In genomic region chr1:30903480-30904218, GRCm38 (mm10) we compare ENCODE assay signal across 25 mouse cellular contexts. TPM values are rescaled to one million over a fixed set of nuclear protein-coding genes. Genes with fewer than 3 reads are reported as not detected.
A peak's percentile ranks its signal among the peaks of the same experiment; 100 is the strongest.
DNase-seq lines count a peak whose midpoint lies in the region; ATAC-seq and TF ChIP-seq lines count a peak whose summit lies in the region.
"Had no signal": no experiment of that assay in that cellular context is flagged by ENCODE, and none has a peak within 500 bp of the region (broad histone marks: within the 10 kb centered on the region; RNA-seq: fewer than 3 reads in every experiment).

No protein-coding gene starts in this region.

- no peak for TF ChIP-seq CTCF in liver, embryonic 14.5 days (IDR thresholded peaks at IDR 0.05; ENCODE audit: low read depth)
- no peak for TF ChIP-seq CTCF in liver, postnatal 0 days (IDR thresholded peaks at IDR 0.05; ENCODE audit: low read depth)
- TF ChIP-seq CTCF in Patski (IDR thresholded peaks at IDR 0.05), result no peak

- 0 out of 4 replicates have a peak, but pooled peaks cover 0 to 2% of the 10 kb centered on the region in 2 experiments for H3K4me1 ChIP-seq in liver, embryonic 14.5 days (replicated peaks; ENCODE audit: control insufficient read depth in 2 of 2, insufficient read depth in 2 of 2, low read length in 1 of 2)
- H3K4me1 ChIP-seq in liver, postnatal 0 days (ENCODE audit: insufficient read depth), result no peaks in the 10 kb centered on the region
- H3K4me1 ChIP-seq in liver, embryonic 11.5 days (replicated peaks; ENCODE audit: control insufficient read depth, insufficient read depth, low read length), result no peaks in the 10 kb centered on the region
- H3K4me1 ChIP-seq: embryonic facial prominence, embryonic 13.5 days; embryonic facial prominence, embryonic 15.5 days; forebrain, embryonic 10.5 days; forebrain, embryonic 12.5 days had no signal

- 0 out of 2 replicates have a peak, but pooled peaks have one; percentile 28 for ATAC-seq in liver, embryonic 14.5 days (ENCODE audit: insufficient read depth)
- ATAC-seq in liver, postnatal 0 days, result peak; percentile 97
- no peak for ATAC-seq in liver, embryonic 11.5 days (replicated peaks; ENCODE audit: low FRiP score)
- peak; percentile 98 for ATAC-seq in Patski
- ATAC-seq: forebrain, embryonic 14.5 days; forebrain, embryonic 16.5 days had no signal

- POLR2A ChIA-PET in Patski (lab: Charles Lee), result no interaction called here

- no peak overlapping the region for H3K4me3 ChIP-seq in liver, embryonic 14.5 days (ENCODE audit: insufficient read depth in 1 of 2, low read depth in 2 of 2, low read length in 2 of 2)
- no peak overlapping the region for H3K4me3 ChIP-seq in liver, postnatal 0 days (ENCODE audit: low read depth, low read length)
- no peak overlapping the region for H3K4me3 ChIP-seq in liver, embryonic 11.5 days (ENCODE audit: low read depth, low read length)
- H3K4me3 ChIP-seq: embryonic facial prominence, embryonic 13.5 days; embryonic facial prominence, embryonic 15.5 days; erythroblast, embryonic 14.5 days; forebrain, embryonic 10.5 days; forebrain, embryonic 12.5 days had no signal

- WGBS in liver, embryonic 14.5 days (ENCODE audit: insufficient replicate concordance), result 52% methylated on average over 3 of the region's 3 CpGs
- WGBS in liver, postnatal 0 days (ENCODE audit: insufficient replicate concordance), result 52% methylated on average over 3 of the region's 3 CpGs
- WGBS in liver, embryonic 11.5 days, result 79% methylated on average over 3 of the region's 3 CpGs

- in situ Hi-C loops in Patski (cut with MboI; ENCODE audit: low pct_unique_long_range_greater_than_20kb), result no loop called here

- no peak for DNase-seq in liver, embryonic 14.5 days (ENCODE audit: low read depth in 3 of 3, low spot score in 3 of 3)
- DNase-seq in liver, result no peak
- DNase-seq in liver, postnatal 0 days, result no peak
- DNase-seq in liver, embryonic 11.5 days (ENCODE audit: low spot score), result no peak
- DNase-seq in 3T3-L1 (ENCODE audit: low read depth, low spot score), result peak; percentile 72
- DNase-seq in Patski (ENCODE audit: low read depth, low spot score), result peak; percentile 47
- DNase-seq in gastrocnemius, postnatal 14 days, result no peak
- DNase-seq in gastrocnemius, adult 18-20 months (ENCODE audit: low spot score), result no peak
- DNase-seq: adrenal gland, adult 2 months; adrenal gland, postnatal 10 days; adrenal gland, postnatal 25 days; cerebellum, adult 11 months; cerebellum, adult 18-20 months; cerebellum, adult 8-10 months; cerebellum, adult 9-11 months; cerebellum, postnatal 14 days; cerebellum, postnatal 36 days; embryo, embryonic 11 days had no signal

- no peak for TF ChIP-seq EP300 in liver, embryonic 14.5 days (IDR thresholded peaks at IDR 0.05; ENCODE audit: low read depth)
- TF ChIP-seq EP300 in liver, postnatal 0 days (IDR thresholded peaks at IDR 0.05; ENCODE audit: low read depth), result no peak

- H3K9ac ChIP-seq in liver, embryonic 14.5 days (replicated peaks), result no peak overlapping the region
- H3K9ac ChIP-seq in liver, postnatal 0 days (replicated peaks), result no peak overlapping the region
- no peak overlapping the region for H3K9ac ChIP-seq in liver, embryonic 11.5 days (ENCODE audit: low read depth, low read length)
- H3K9ac ChIP-seq: embryonic facial prominence, embryonic 13.5 days; embryonic facial prominence, embryonic 15.5 days; forebrain, embryonic 12.5 days had no signal

- no peaks in the 10 kb centered on the region for H3K9me3 ChIP-seq in liver, embryonic 14.5 days (ENCODE audit: control insufficient read depth, low read length)
- H3K9me3 ChIP-seq in liver, postnatal 0 days (ENCODE audit: low read length), result 0 out of 2 replicates have a peak, but pooled peaks cover 2% of the 10 kb centered on the region
- H3K9me3 ChIP-seq in liver, embryonic 11.5 days (ENCODE audit: control insufficient read depth, low read length), result no peaks in the 10 kb centered on the region
- H3K9me3 ChIP-seq: embryonic facial prominence, embryonic 13.5 days; embryonic facial prominence, embryonic 15.5 days; forebrain, embryonic 10.5 days; forebrain, embryonic 12.5 days had no signal

- H3K27ac ChIP-seq in liver, embryonic 14.5 days, result no peak overlapping the region
- no peak overlapping the region for H3K27ac ChIP-seq in liver, postnatal 0 days (ENCODE audit: low read depth)
- H3K27ac ChIP-seq in liver, embryonic 11.5 days (ENCODE audit: low read depth, low read length), result no peak overlapping the region
- H3K27ac ChIP-seq: embryonic facial prominence, embryonic 13.5 days; embryonic facial prominence, embryonic 15.5 days; forebrain, embryonic 10.5 days; forebrain, embryonic 12.5 days had no signal

- no peaks in the 10 kb centered on the region for H3K27me3 ChIP-seq in liver, embryonic 14.5 days (ENCODE audit: control insufficient read depth, insufficient read depth, low read length)
- H3K27me3 ChIP-seq in liver, postnatal 0 days (ENCODE audit: insufficient read depth, low read length), result no peaks in the 10 kb centered on the region
- H3K27me3 ChIP-seq in liver, embryonic 11.5 days (replicated peaks; ENCODE audit: control insufficient read depth, insufficient read depth, low read length), result no peaks in the 10 kb centered on the region
- H3K27me3 ChIP-seq in Patski, result no peaks in the 10 kb centered on the region
- H3K27me3 ChIP-seq: embryonic facial prominence, embryonic 13.5 days; embryonic facial prominence, embryonic 15.5 days; forebrain, embryonic 12.5 days had no signal

- no peak overlapping the region for H3K4me2 ChIP-seq in liver, embryonic 14.5 days (ENCODE audit: low read depth)
- H3K4me2 ChIP-seq in liver, postnatal 0 days (ENCODE audit: low read depth, low read length), result no peak overlapping the region
- H3K4me2 ChIP-seq in liver, embryonic 11.5 days, result no peak overlapping the region
- H3K4me2 ChIP-seq: embryonic facial prominence, embryonic 13.5 days; embryonic facial prominence, embryonic 15.5 days; forebrain, embryonic 12.5 days had no signal

- H3K36me3 ChIP-seq in liver, embryonic 14.5 days (replicated peaks; ENCODE audit: control insufficient read depth, insufficient read depth, low read depth), result no peaks in the 10 kb centered on the region
- H3K36me3 ChIP-seq in liver, postnatal 0 days (replicated peaks; ENCODE audit: insufficient read depth, low read length), result no peaks in the 10 kb centered on the region
- no peaks in the 10 kb centered on the region for H3K36me3 ChIP-seq in liver, embryonic 11.5 days (ENCODE audit: control insufficient read depth, insufficient read depth, low read length)
- H3K36me3 ChIP-seq: embryonic facial prominence, embryonic 13.5 days; embryonic facial prominence, embryonic 15.5 days; forebrain, embryonic 10.5 days; forebrain, embryonic 12.5 days had no signal

- intact Hi-C loops in gastrocnemius, postnatal 14 days (cut with DNase I; ENCODE audit: low total_unique reads), result no loop called here

- CTCF ChIA-PET in Patski (lab: Charles Lee), result interaction anchor here (0.7 to 1.6 kb wide), 4 partner anchors 8 to 29 kb away, joined by 3 to 5 read pairs (median 3); no protein-coding TSS in a partner anchor

RNA-seq across cellular contexts. Expression of gene Phf3, which starts 29.9 kb away (rescaled TPM):
- 8.0 and 13.6 TPM in 2 replicates for polyA plus RNA-seq in liver, embryonic 14.5 days (2012; rRNA removed)
- 15.8 and 17.0 TPM in 2 replicates for polyA plus RNA-seq in liver, embryonic 14.5 days (2014; fragmentation: Nextera tagmentation; extraction: Ambion mirVana)
- polyA plus RNA-seq in liver, postnatal 0 days (2015; fragmentation: Nextera tagmentation; extraction: Ambion mirVana), result 9.6 and 12.4 TPM in 2 replicates
- 27.0 and 30.6 TPM in 2 replicates for polyA plus RNA-seq in liver, embryonic 11.5 days (2014; fragmentation: Nextera tagmentation; extraction: Ambion mirVana)
- 73.9 TPM for polyA plus RNA-seq in Patski (2021)
- 10 to 100 TPM; 27.2 to 29.1 TPM for total RNA-seq in gastrocnemius, postnatal 14 days (2021)
- total RNA-seq in gastrocnemius, adult 18-20 months (2021), result 10 to 100 TPM; 29.3 to 32.1 TPM

Comparison
In these comparisons a context has a peak if more than half of its experiments do, and no peak if none do; other contexts are left out.
1. DNase-seq: peak in 3T3-L1 (single experiment) and Patski (single experiment); none in liver, embryonic 14.5 days (0 of 3), liver (single experiment), liver, postnatal 0 days (single experiment), liver, embryonic 11.5 days (single experiment), gastrocnemius, postnatal 14 days (single experiment) and gastrocnemius, adult 18-20 months (single experiment).